Mouse (Mus musculus) midbrain, embryonic 12.5 days (tissue): Measurements from ENCODE around the gene Ppfia3. TPM values are rescaled to one million over a fixed set of nuclear protein-coding genes. Genes with fewer than 3 reads are reported as not detected.

Source experiments
- ATAC-seq: fragments of 200-750 bp; cut with Nextera tagmentation; 2 replicates; pipeline ENCODE4 v1.8.0; 2017; ENCODE audit warnings: low read depth, moderate TSS enrichment, moderate library complexity; ENCODE audit not compliant: low FRiP score
- H3K27ac ChIP-seq: fragments of 300-500 bp; sonication (generic); replicated peaks from 2 replicates; pipeline ENCODE4 v1.5.1; 2016; ENCODE audit warnings: mild to moderate bottlenecking
- H3K27me3 ChIP-seq: fragments of 300-500 bp; sonication (generic); 2 replicates; pipeline ENCODE4 v1.6.1; 2016; ENCODE audit warnings: mild to moderate bottlenecking
- H3K36me3 ChIP-seq: fragments of 300-500 bp; sonication (generic); 2 replicates; pipeline ENCODE4 v1.6.1; 2016
- H3K4me1 ChIP-seq: fragments of 300-500 bp; sonication (generic); 2 replicates; pipeline ENCODE4 v1.6.1; 2016
- H3K4me2 ChIP-seq: fragments of 300-500 bp; sonication (generic); replicated peaks from 2 replicates; pipeline ENCODE4 v1.6.1; 2016; ENCODE audit warnings: mild to moderate bottlenecking, moderate library complexity
- H3K4me3 ChIP-seq: fragments of 300-500 bp; sonication (generic); 2 replicates; pipeline ENCODE4 v1.5.1; 2016; ENCODE audit warnings: mild to moderate bottlenecking
- H3K9ac ChIP-seq: fragments of 300-500 bp; sonication (generic); replicated peaks from 2 replicates; pipeline ENCODE4 v1.6.1; 2016; ENCODE audit warnings: mild to moderate bottlenecking, moderate library complexity
- H3K9me3 ChIP-seq: fragments of 300-500 bp; sonication (generic); 2 replicates; pipeline ENCODE4 v1.6.1; 2016; ENCODE audit warnings: mild to moderate bottlenecking
- WGBS: fragments of 180-500 bp; shearing (Covaris S2); methylation state at CpG from one replicate; pipeline ENCODE4 v1.1.7; 2016; 5-methylcytosine and 5-hydroxymethylcytosine counted together
- polyA plus RNA-seq: library from polyadenylated mRNA; unstranded; fragments of >200 nt; fragmentation: Nextera tagmentation; extraction: Ambion mirVana; gene quantifications from 2 replicates; pipeline ENCODE4 v1.2.1, GENCODE M21; 2016

Ppfia3 gene
- polyA plus RNA-seq, 1 experiment from 2014 or later = 15.0 TPM

GRCm38 (mm10) chr7:45300270-45300669, 66.5 kb downstream of the Ppfia3 start:
- H3K4me2 ChIP-seq = no peak overlapping the region
- H3K4me3 ChIP-seq = no peak overlapping the region
- no peaks in the 10 kb centered on the region for H3K36me3 ChIP-seq
- WGBS = 10% methylated on average over 6 of the region's 6 CpGs
- no peaks in the 10 kb centered on the region for H3K9me3 ChIP-seq
- no peak overlapping the region for H3K27ac ChIP-seq
- peaks cover 13% of the 10 kb centered on the region; the same call in 1 of the 2 replicates for H3K4me1 ChIP-seq
- no peak overlapping the region for H3K9ac ChIP-seq
- H3K27me3 ChIP-seq = peaks cover 15% of the 10 kb centered on the region; the same call in 1 of the 2 replicates
- no peak for ATAC-seq

- no peak for ATAC-seq
These were observed 67.1 kb downstream of the Ppfia3 start for GRCm38 (mm10) chr7:45299752-45300151.

GRCm38 (mm10) chr7:45297563-45297962, 69.3 kb downstream of the Ppfia3 start:
- Histone ChIP-seq H3K27ac (no peak overlapping the region), H3K4me3 (no peak overlapping the region), H3K9ac (no peak overlapping the region), H3K36me3 (no peaks in the 10 kb centered on the region), H3K4me2 (no peak overlapping the region), H3K27me3 (no peaks in the 10 kb centered on the region), H3K4me1 (no peaks in the 10 kb centered on the region), H3K9me3 (no peaks in the 10 kb centered on the region)
- WGBS = 67% methylated on average over 3 of the region's 3 CpGs
- ATAC-seq = no peak

More at GRCm38 (mm10) chr7:45299752-45300151, 67.1 kb downstream of the Ppfia3 start:
- Histone ChIP-seq H3K9ac (no peak overlapping the region), H3K4me2 (no peak overlapping the region), H3K4me3 (no peak overlapping the region), H3K36me3 (no peaks in the 10 kb centered on the region), H3K4me1 (peaks cover 8% of the 10 kb centered on the region; the same call in 1 of the 2 replicates), H3K27ac (no peak overlapping the region), H3K9me3 (no peaks in the 10 kb centered on the region), H3K27me3 (peaks cover 11% of the 10 kb centered on the region; the same call in 1 of the 2 replicates)
- WGBS = 16% methylated on average over 5 of the region's 5 CpGs

- H3K27me3 ChIP-seq = no peaks in the 10 kb centered on the region
- WGBS = 88% methylated on average over 1 of the region's 1 CpGs
- no peak overlapping the region for H3K9ac ChIP-seq
- H3K4me3 ChIP-seq = no peak overlapping the region
- no peaks in the 10 kb centered on the region for H3K9me3 ChIP-seq
- no peaks in the 10 kb centered on the region for H3K36me3 ChIP-seq
- no peak for ATAC-seq
- no peak overlapping the region for H3K4me2 ChIP-seq
- no peak overlapping the region for H3K27ac ChIP-seq
- H3K4me1 ChIP-seq = no peaks in the 10 kb centered on the region
These were observed 70.2 kb downstream of the Ppfia3 start for GRCm38 (mm10) chr7:45296626-45297025.

Other genes with a start within 250 kb of the Ppfia3 start
- 1,160 and 1,195 TPM in 2 replicates for gene Rps11, start 242.6 kb downstream of the Ppfia3 start, polyA plus RNA-seq
- gene Rpl13a, start 238.3 kb downstream of the Ppfia3 start, polyA plus RNA-seq = 1,022 and 1,026 TPM in 2 replicates
- 0.25 and 0.45 TPM in 2 replicates for gene Gm45713, start 230.8 kb downstream of the Ppfia3 start, polyA plus RNA-seq
- 0.64 and 1.2 TPM in 2 replicates for gene Flt3l, start 230.6 kb downstream of the Ppfia3 start, polyA plus RNA-seq
- 92.3 and 103 TPM in 2 replicates for gene Pih1d1, start 212.7 kb downstream of the Ppfia3 start, polyA plus RNA-seq
- 38.0 and 39.4 TPM in 2 replicates for gene Aldh16a1, start 212.4 kb downstream of the Ppfia3 start, polyA plus RNA-seq
- gene Slc17a7, start 203.1 kb downstream of the Ppfia3 start, polyA plus RNA-seq = 0.61 and 1.0 TPM in 2 replicates
- gene Gfy, start 187.4 kb downstream of the Ppfia3 start, polyA plus RNA-seq = not detected in 2 replicates
- 1.3 and 2.4 TPM in 2 replicates for gene Pth2, start 186.0 kb downstream of the Ppfia3 start, polyA plus RNA-seq
- 0.63 and 0.75 TPM in 2 replicates for gene Ccdc155, start 162.1 kb downstream of the Ppfia3 start, polyA plus RNA-seq
- 1.0 and 1.4 TPM in 2 replicates for gene Dkkl1, start 154.9 kb downstream of the Ppfia3 start, polyA plus RNA-seq
- 237 and 248 TPM in 2 replicates for gene Tead2, start 151.3 kb downstream of the Ppfia3 start, polyA plus RNA-seq
- gene Cd37, start 127.9 kb downstream of the Ppfia3 start, polyA plus RNA-seq = 1.3 and 1.7 TPM in 2 replicates
- gene Slc6a16, start 125.9 kb downstream of the Ppfia3 start, polyA plus RNA-seq = 0.14 TPM in 1 of 2 replicates, not detected in the other
- gene Slc6a21, start 89.5 kb downstream of the Ppfia3 start, polyA plus RNA-seq = not detected in 2 replicates
- 7.9 and 8.2 TPM in 2 replicates for gene Trpm4, start 33.2 kb downstream of the Ppfia3 start, polyA plus RNA-seq
- 0.24 TPM in 1 of 2 replicates, not detected in the other for gene Hrc, start 31.7 kb downstream of the Ppfia3 start, polyA plus RNA-seq
- gene Lin7b, start 3.6 kb upstream of the Ppfia3 start, polyA plus RNA-seq = 2.6 and 2.9 TPM in 2 replicates
- gene Snrnp70, start 28.7 kb upstream of the Ppfia3 start, polyA plus RNA-seq = 294 and 300 TPM in 2 replicates
- gene Kcna7, start 38.6 kb upstream of the Ppfia3 start, polyA plus RNA-seq = not detected in 2 replicates
- 0.22 and 0.43 TPM in 2 replicates for gene Ntf5, start 46.7 kb upstream of the Ppfia3 start, polyA plus RNA-seq
- gene Lhb, start 53.8 kb upstream of the Ppfia3 start, polyA plus RNA-seq = not detected in 2 replicates
- gene Gys1, start 67.8 kb upstream of the Ppfia3 start, polyA plus RNA-seq = 29.7 and 32.4 TPM in 2 replicates
- gene Ruvbl2, start 71.1 kb upstream of the Ppfia3 start, polyA plus RNA-seq = 140 and 153 TPM in 2 replicates
- 5,715 and 6,077 TPM in 2 replicates for gene Ftl1, start 92.9 kb upstream of the Ppfia3 start, polyA plus RNA-seq
- 241 and 250 TPM in 2 replicates for gene Bax, start 99.9 kb upstream of the Ppfia3 start, polyA plus RNA-seq
- gene Tulp2, start 114.9 kb upstream of the Ppfia3 start, polyA plus RNA-seq = 0.22 TPM in 2 replicates
- gene Gm45808, start 119.8 kb upstream of the Ppfia3 start, polyA plus RNA-seq = not detected in 2 replicates
- 3.2 and 3.6 TPM in 2 replicates for gene Dhdh, start 121.8 kb upstream of the Ppfia3 start, polyA plus RNA-seq
- gene Nucb1, start 143.4 kb upstream of the Ppfia3 start, polyA plus RNA-seq = 102 and 106 TPM in 2 replicates
- 15.4 and 18.5 TPM in 2 replicates for gene Ppp1r15a, start 159.2 kb upstream of the Ppfia3 start, polyA plus RNA-seq
- gene Plekha4, start 159.3 kb upstream of the Ppfia3 start, polyA plus RNA-seq = 0.70 and 0.96 TPM in 2 replicates
- gene Hsd17b14, start 187.9 kb upstream of the Ppfia3 start, polyA plus RNA-seq = 0.78 TPM in 1 of 2 replicates, not detected in the other
- 23.2 and 23.8 TPM in 2 replicates for gene Bcat2, start 203.1 kb upstream of the Ppfia3 start, polyA plus RNA-seq
- not detected in 2 replicates for gene Fgf21, start 248.5 kb upstream of the Ppfia3 start, polyA plus RNA-seq